ENCODE assay signal across 8 mouse cellular contexts in genomic region chr12:102283483-102284266, GRCm38 (mm10). TPM values are rescaled to one million over a fixed set of nuclear protein-coding genes. Genes with fewer than 3 reads are reported as not detected.
DNase-seq lines count a peak whose midpoint lies in the region; ATAC-seq and TF ChIP-seq lines count a peak whose summit lies in the region.

No protein-coding gene starts in this region.

- peak; percentile 20 for DNase-seq in CD4-positive helper T cell, adult 2 months (ENCODE audit: low read depth, low spot score)
- DNase-seq in adrenal gland, adult 18-20 months (ENCODE audit: low spot score in 2 of 2) = peak; percentile 65 to 66
- peak; percentile 49 for DNase-seq in forebrain, embryonic 14.5 days (ENCODE audit: low spot score)
- DNase-seq in limb, embryonic 14.5 days (ENCODE audit: low spot score) = peak; percentile 73
- DNase-seq in neural tube, embryonic 10.5 days (ENCODE audit: extremely low spot score, low spot score) = peak; percentile 61
- DNase-seq in layer of hippocampus, postnatal 10 days (ENCODE audit: low spot score in 2 of 2) = no peak

- peak overlapping the region; percentile 21; the same call in 1 of the 2 replicates for H3K27ac ChIP-seq in forebrain, embryonic 14.5 days (ENCODE audit: low read depth, low read length)
- 0 out of 2 replicates have a peak overlapping the region, but pooled peaks have one; percentile 17 for H3K27ac ChIP-seq in hindbrain, embryonic 12.5 days
- H3K27ac ChIP-seq in limb, embryonic 14.5 days (replicated peaks; ENCODE audit: low read depth, low read length) = peak overlapping the region; percentile 55; the same call in 1 of the 2 replicates

- H3K4me2 ChIP-seq in forebrain, embryonic 14.5 days (ENCODE audit: low read length) = peak overlapping the region; percentile 97
- peak overlapping the region; percentile 91 for H3K4me2 ChIP-seq in hindbrain, embryonic 12.5 days (replicated peaks)
- peak overlapping the region; percentile 95 for H3K4me2 ChIP-seq in limb, embryonic 14.5 days (replicated peaks; ENCODE audit: low read depth, low read length, severe bottlenecking)

- 0 out of 2 replicates have a peak, but pooled peaks cover 4% of the 10 kb centered on the region for H3K27me3 ChIP-seq in forebrain, embryonic 14.5 days (replicated peaks; ENCODE audit: control insufficient read depth, insufficient read depth, low read length)
- peaks cover 11% of the 10 kb centered on the region; the same call in 1 of the 2 replicates for H3K27me3 ChIP-seq in hindbrain, embryonic 12.5 days
- no peaks in the 10 kb centered on the region for H3K27me3 ChIP-seq in limb, embryonic 14.5 days (ENCODE audit: control insufficient read depth, insufficient read depth, low read length)

- H3K9me3 ChIP-seq in forebrain, embryonic 14.5 days (replicated peaks; ENCODE audit: control insufficient read depth, low read length) = no peaks in the 10 kb centered on the region
- H3K9me3 ChIP-seq in hindbrain, embryonic 12.5 days (replicated peaks) = no peaks in the 10 kb centered on the region
- H3K9me3 ChIP-seq in limb, embryonic 14.5 days (ENCODE audit: control insufficient read depth, low read length) = no peaks in the 10 kb centered on the region; the same call in 1 of the 2 replicates

- no peaks in the 10 kb centered on the region for H3K36me3 ChIP-seq in forebrain, embryonic 14.5 days (ENCODE audit: control insufficient read depth, insufficient read depth, low read length)
- no peaks in the 10 kb centered on the region for H3K36me3 ChIP-seq in hindbrain, embryonic 12.5 days
- H3K36me3 ChIP-seq in limb, embryonic 14.5 days (ENCODE audit: control insufficient read depth, insufficient read depth, low read length) = no peaks in the 10 kb centered on the region

- no peak for TF ChIP-seq POLR2A in limb, embryonic 14.5 days (IDR thresholded peaks at IDR 0.05; ENCODE audit: borderline replicate concordance, extremely low read depth, insufficient read depth, insufficient read length)

- H3K4me1 ChIP-seq in forebrain, embryonic 14.5 days (ENCODE audit: control insufficient read depth, insufficient read depth, low read length) = peaks cover 11% of the 10 kb centered on the region
- peaks cover 28% of the 10 kb centered on the region for H3K4me1 ChIP-seq in hindbrain, embryonic 12.5 days
- peaks cover 20% of the 10 kb centered on the region for H3K4me1 ChIP-seq in limb, embryonic 14.5 days (ENCODE audit: control insufficient read depth, insufficient read depth, low read length)

- WGBS in forebrain, embryonic 14.5 days = 8% methylated on average over 23 of the region's 24 CpGs
- 8% methylated on average over 21 of the region's 24 CpGs for WGBS in hindbrain, embryonic 12.5 days
- 10% methylated on average over 22 of the region's 24 CpGs for WGBS in limb, embryonic 14.5 days

- H3K9ac ChIP-seq in forebrain, embryonic 14.5 days (ENCODE audit: low read length) = peak overlapping the region; percentile 66
- peak overlapping the region; percentile 69 for H3K9ac ChIP-seq in hindbrain, embryonic 12.5 days
- peak overlapping the region; percentile 81 for H3K9ac ChIP-seq in limb, embryonic 14.5 days (ENCODE audit: low read depth, low read length, severe bottlenecking)

- peak overlapping the region; percentile 48 for H3K4me3 ChIP-seq in forebrain, embryonic 14.5 days (ENCODE audit: low read depth, low read length)
- H3K4me3 ChIP-seq in hindbrain, embryonic 12.5 days = peak overlapping the region; percentile 52
- H3K4me3 ChIP-seq in limb, embryonic 14.5 days (replicated peaks; ENCODE audit: low read length) = peak overlapping the region; percentile 62

- ATAC-seq in forebrain, embryonic 14.5 days = peak; percentile 71
- ATAC-seq in hindbrain, embryonic 12.5 days (ENCODE audit: low FRiP score) = peak; percentile 47
- peak; percentile 53 for ATAC-seq in limb, embryonic 14.5 days (ENCODE audit: low FRiP score, low read depth)
- ATAC-seq in activated CD4-positive, CD25-positive, alpha-beta regulatory T cell, adult 4 months = no peak

RNA-seq across cellular contexts. Expression of gene Rin3, which starts 0.8 kb away (rescaled TPM):
- 10 to 100 TPM; 16.4 to 20.7 TPM for total RNA-seq in adrenal gland, adult 18-20 months (2021)
- polyA plus RNA-seq in forebrain, embryonic 14.5 days (2014; fragmentation: Nextera tagmentation; extraction: Ambion mirVana) = 1.9 and 2.9 TPM in 2 replicates
- 6.8 TPM in 2 replicates for polyA plus RNA-seq in hindbrain, embryonic 12.5 days (2016; fragmentation: Nextera tagmentation; extraction: Ambion mirVana)
- polyA plus RNA-seq in limb, embryonic 14.5 days (2012; rRNA removed) = 10.0 and 11.9 TPM in 2 replicates
- polyA plus RNA-seq in limb, embryonic 14.5 days (2014; fragmentation: Nextera tagmentation; extraction: Ambion mirVana) = 9.4 and 10.8 TPM in 2 replicates
- 10 to 100 TPM; 41.7 to 60.6 TPM for polyA plus RNA-seq in activated CD4-positive, CD25-positive, alpha-beta regulatory T cell, adult 4 months (2017; shearing (Covaris generic))
- 1 to 10 TPM; 3.5 to 3.8 TPM for total RNA-seq in layer of hippocampus, postnatal 10 days (2021)

Comparison
In these comparisons a context has a peak if more than half of its experiments do, and no peak if none do; other contexts are left out.
1. DNase-seq: peak in CD4-positive helper T cell, adult 2 months (single experiment), adrenal gland, adult 18-20 months (2 of 2), forebrain, embryonic 14.5 days (single experiment), limb, embryonic 14.5 days (single experiment) and neural tube, embryonic 10.5 days (single experiment); none in layer of hippocampus, postnatal 10 days (0 of 2).
2. Peak in every context shown above with its lines, with median percentiles within 50 percentile points of each other: H3K27ac ChIP-seq, H3K4me2 ChIP-seq, H3K4me3 ChIP-seq and H3K9ac ChIP-seq.